Mouse (Mus musculus) neural tube, embryonic 14.5 days (tissue): Measurements from ENCODE around the gene Tlr7. TPM values are rescaled to one million over a fixed set of nuclear protein-coding genes. Genes with fewer than 3 reads are reported as not detected.
"Not testable (repeated sequence)": the region's sequence is repeated elsewhere in the genome, so short reads cannot be mapped to it uniquely, and the experiment has no call there.

Experiments used
- ATAC-seq: fragments of 200-750 bp; cut with Nextera tagmentation; 2 replicates; pipeline ENCODE4 v1.8.0; 2017; ENCODE audit warnings: low read depth, mild to moderate bottlenecking, moderate TSS enrichment, moderate library complexity
- H3K27ac ChIP-seq: fragments of 300-500 bp; sonication (generic); 2 replicates; pipeline ENCODE4 v1.5.1; 2014; ENCODE audit warnings: low read depth, mild to moderate bottlenecking, control low read depth, low read length, moderate library complexity, mixed read lengths
- H3K27me3 ChIP-seq: fragments of 300-500 bp; sonication (generic); 2 replicates; pipeline ENCODE4 v1.6.1; 2014; ENCODE audit warnings: low read length; ENCODE audit not compliant: control insufficient read depth, insufficient read depth
- H3K36me3 ChIP-seq: fragments of 300-500 bp; sonication (generic); 2 replicates; pipeline ENCODE4 v1.6.1; 2014; ENCODE audit warnings: low read length, mixed read lengths; ENCODE audit not compliant: control insufficient read depth, insufficient read depth
- H3K4me1 ChIP-seq: fragments of 300-500 bp; sonication (generic); 2 replicates; pipeline ENCODE4 v1.6.1; 2014; ENCODE audit warnings: low read length; ENCODE audit not compliant: control insufficient read depth, insufficient read depth
- H3K4me2 ChIP-seq: fragments of 300-500 bp; sonication (generic); 2 replicates; pipeline ENCODE4 v1.6.1; 2014; ENCODE audit warnings: mild to moderate bottlenecking, low read depth, low read length, control low read depth
- H3K4me3 ChIP-seq: fragments of 300-500 bp; sonication (generic); 2 replicates; pipeline ENCODE4 v1.5.1; 2014; ENCODE audit warnings: low read depth, low read length, control low read depth, mixed read lengths
- H3K9ac ChIP-seq: fragments of 300-500 bp; sonication (generic); replicated peaks from 2 replicates; pipeline ENCODE4 v1.6.1; 2014; ENCODE audit warnings: low read depth, mild to moderate bottlenecking, control low read depth, low read length, mixed read lengths
- H3K9me3 ChIP-seq: fragments of 300-500 bp; sonication (generic); 2 replicates; pipeline ENCODE4 v1.6.1; 2016; ENCODE audit warnings: low read length; ENCODE audit not compliant: control insufficient read depth
- WGBS: fragments of 180-500 bp; shearing (Covaris S2); extraction: QIAGEN DNeasy Blood & Tissue Kit; methylation state at CpG from one replicate; pipeline ENCODE4 v1.1.7; 2014; 5-methylcytosine and 5-hydroxymethylcytosine counted together
- polyA plus RNA-seq: library from polyadenylated mRNA; unstranded; fragments of >200 nt; fragmentation: Nextera tagmentation; extraction: Ambion mirVana; gene quantifications from 2 replicates; pipeline ENCODE4 v1.2.1, GENCODE M21; 2014

The Tlr7 gene
- polyA plus RNA-seq, 1 experiment from 2014 or later, result 0.21 TPM

DNA sequence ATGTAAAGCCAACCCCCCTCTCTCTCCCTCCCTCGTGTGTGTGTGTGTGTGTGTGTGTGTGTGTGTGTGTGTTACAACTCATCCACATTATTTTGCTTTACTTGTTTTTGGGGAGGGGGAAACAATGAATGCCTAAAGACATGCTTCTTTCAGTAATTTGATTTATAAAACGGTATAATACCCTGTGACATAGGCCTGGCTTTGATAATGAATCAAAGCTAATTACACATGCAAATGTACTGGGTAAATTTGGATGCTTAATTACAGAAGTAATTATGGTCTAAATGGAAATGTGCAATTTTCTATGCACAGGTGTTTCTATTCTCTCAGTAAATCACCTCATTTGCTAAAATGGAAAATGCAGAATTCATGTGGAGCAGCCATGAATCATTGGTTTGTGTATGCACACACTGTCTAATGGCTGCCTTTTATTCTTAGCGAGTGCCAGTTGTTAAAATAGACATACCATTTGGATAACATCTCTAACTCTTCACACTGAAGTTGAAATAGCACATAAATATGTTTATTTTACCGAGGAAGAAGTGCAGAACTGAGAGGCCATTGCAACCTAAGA lies 9.0 kb downstream of the Tlr7 start:
- no peaks in the 10 kb centered on the region for H3K36me3 ChIP-seq
- H3K9ac ChIP-seq, result no peak overlapping the region
- H3K9me3 ChIP-seq, result no peaks in the 10 kb centered on the region
- no peak overlapping the region for H3K4me3 ChIP-seq
- H3K27ac ChIP-seq, result no peak overlapping the region
- ATAC-seq, result no peak; the same call in 1 of the 2 replicates
- no peaks in the 10 kb centered on the region for H3K4me1 ChIP-seq
- 35% methylated on average over 4 of the region's 4 CpGs for WGBS
- no peak overlapping the region for H3K4me2 ChIP-seq
- no peaks in the 10 kb centered on the region for H3K27me3 ChIP-seq

DNA sequence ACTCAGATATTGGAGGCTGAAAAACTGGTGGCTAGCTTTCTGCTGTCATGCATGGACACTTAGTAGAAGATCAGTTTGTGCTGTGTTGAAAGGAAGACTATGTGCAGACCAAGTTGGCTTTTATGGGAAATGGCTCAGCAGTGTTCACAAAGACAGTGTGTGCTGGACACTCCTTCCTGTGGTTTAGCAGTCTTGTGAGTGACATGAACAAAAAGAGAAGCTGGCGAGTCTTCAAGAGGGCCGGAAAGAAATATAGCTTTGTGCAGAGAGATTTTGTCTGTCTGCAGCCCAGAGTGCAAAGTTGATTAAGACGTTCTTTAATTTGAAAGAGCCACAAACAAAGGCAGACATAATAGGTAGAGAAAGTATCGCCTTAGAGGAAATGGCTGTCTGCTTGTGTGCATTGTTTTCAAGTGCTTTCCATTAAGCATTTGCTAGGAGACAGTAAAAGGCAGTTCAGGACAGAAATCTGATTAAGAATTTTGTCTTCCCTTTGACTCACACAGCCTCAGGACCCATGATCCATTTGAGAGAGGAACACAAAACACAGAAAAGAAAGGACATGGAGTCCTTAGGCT lies 11.4 kb downstream of the Tlr7 start:
- Histone ChIP-seq H3K36me3 (no peaks in the 10 kb centered on the region), H3K27me3 (no peaks in the 10 kb centered on the region), H3K4me1 (no peaks in the 10 kb centered on the region), H3K4me2 (no peak overlapping the region), H3K4me3 (no peak overlapping the region), H3K9ac (no peak overlapping the region), H3K9me3 (no peaks in the 10 kb centered on the region), H3K27ac (no peak overlapping the region)
- peak; percentile 44; the same call in 1 of the 2 replicates for ATAC-seq
- WGBS, result 32% methylated on average over 4 of the region's 4 CpGs

DNA sequence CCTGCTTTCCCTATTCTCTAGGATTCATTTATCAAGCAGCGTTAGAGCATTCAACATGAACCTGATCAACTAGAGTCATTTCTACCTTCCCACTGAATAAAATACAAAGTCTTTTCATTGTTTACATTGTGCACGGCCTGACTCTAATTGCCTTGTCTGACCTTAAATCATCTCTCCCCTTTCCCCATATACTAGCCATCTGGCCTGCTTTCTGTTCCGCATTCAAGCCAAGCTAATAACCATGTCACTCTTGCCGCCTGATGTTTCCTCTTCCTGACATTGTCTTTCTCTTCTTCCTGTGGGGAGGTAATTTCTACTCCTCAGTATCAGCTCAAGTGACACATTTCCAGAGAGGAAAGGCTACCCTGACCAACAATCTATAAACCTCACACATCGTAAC lies 14.6 kb downstream of the Tlr7 start:
- ATAC-seq, result peak; percentile 44; the same call in 1 of the 2 replicates
- 37% methylated on average over 5 of the region's 5 CpGs for WGBS

DNA sequence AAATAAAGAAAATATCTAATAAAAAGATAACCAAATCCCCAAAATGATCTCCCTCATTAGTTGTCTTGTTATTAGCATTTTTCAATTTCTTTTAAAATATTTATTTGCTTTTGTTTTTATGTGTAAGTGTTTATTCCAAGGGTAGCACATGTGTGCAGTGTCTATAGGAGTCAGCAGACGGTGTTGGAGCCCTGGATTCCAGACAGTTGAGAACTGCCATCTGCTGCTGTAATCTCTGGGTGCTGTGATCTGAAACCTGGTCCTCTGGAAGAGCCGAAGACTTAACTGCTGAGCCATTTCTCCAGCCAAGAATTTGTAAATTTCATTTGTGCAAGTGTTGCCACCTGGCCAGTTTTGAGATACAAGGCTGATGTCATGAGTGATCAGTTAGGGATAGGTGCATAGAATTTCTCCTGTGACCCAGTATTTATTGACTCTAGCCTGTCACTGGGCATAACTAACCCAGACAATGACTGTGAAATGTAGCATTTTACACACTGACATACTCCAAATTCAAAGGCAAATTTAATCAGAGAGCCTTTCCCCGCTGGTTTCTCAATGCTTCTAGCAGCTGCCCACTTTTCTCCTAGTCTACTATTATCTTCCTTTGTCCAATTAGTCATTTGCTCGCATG lies 15.1 kb downstream of the Tlr7 start:
- WGBS, result 39% methylated on average over 4 of the region's 4 CpGs
- H3K27ac ChIP-seq, result no peak overlapping the region
- ATAC-seq, result no peak
- no peaks in the 10 kb centered on the region for H3K36me3 ChIP-seq
- H3K27me3 ChIP-seq, result no peaks in the 10 kb centered on the region
- no peaks in the 10 kb centered on the region for H3K9me3 ChIP-seq
- no peak overlapping the region for H3K9ac ChIP-seq
- no peaks in the 10 kb centered on the region for H3K4me1 ChIP-seq
- H3K4me2 ChIP-seq, result no peak overlapping the region
- H3K4me3 ChIP-seq, result no peak overlapping the region

More for the DNA sequence above, 14.6 kb downstream of the Tlr7 start:
- H3K27ac ChIP-seq, result no peak overlapping the region
- H3K36me3 ChIP-seq, result no peaks in the 10 kb centered on the region
- no peak overlapping the region for H3K9ac ChIP-seq
- no peaks in the 10 kb centered on the region for H3K27me3 ChIP-seq
- H3K4me1 ChIP-seq, result no peaks in the 10 kb centered on the region
- no peak overlapping the region for H3K4me2 ChIP-seq
- no peaks in the 10 kb centered on the region for H3K9me3 ChIP-seq
- H3K4me3 ChIP-seq, result no peak overlapping the region

DNA sequence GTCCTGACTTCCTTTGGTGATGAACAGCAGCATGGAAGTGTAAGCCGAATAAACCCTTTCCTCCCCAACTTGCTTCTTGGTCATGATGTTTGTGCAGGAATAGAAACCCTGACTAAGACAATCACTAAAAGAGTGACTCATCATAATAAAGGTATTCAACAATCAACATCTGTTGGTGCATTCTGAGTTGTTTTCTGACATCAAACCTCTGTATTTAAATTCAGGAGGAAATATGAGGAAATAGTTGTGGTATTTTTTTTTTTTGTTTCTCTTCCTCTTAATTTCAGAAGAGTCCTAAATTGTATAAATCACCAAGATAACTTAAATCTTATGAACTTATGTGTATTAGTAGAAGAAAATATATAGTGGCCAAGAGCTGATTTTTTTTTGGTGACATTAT lies 28.3 kb downstream of the Tlr7 start:
- not testable (repeated sequence) for H3K4me3 ChIP-seq, H3K27ac ChIP-seq, H3K4me1 ChIP-seq, H3K9ac ChIP-seq, H3K36me3 ChIP-seq, H3K9me3 ChIP-seq, ATAC-seq, H3K4me2 ChIP-seq, H3K27me3 ChIP-seq
- 100% methylated on average over 1 of the region's 1 CpGs for WGBS

DNA sequence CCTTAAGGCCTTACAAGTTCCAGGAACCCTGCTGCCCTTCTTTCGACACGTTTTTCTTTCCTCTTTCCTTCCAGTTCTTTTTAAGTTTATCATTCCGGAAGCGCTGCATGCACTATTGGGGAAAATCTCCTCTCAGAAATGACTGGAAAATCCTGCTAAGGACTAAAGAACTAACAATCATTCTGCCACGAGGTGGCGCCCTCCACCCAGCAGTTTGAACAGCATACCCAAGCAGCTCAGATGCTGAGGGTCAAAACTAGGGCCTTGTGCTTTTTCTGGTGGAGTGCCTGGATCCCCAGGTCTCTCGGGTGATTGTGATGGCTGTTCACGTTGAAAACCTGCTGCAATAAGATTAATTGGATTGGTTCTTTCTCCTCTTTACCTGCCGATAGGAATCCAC lies 53.4 kb downstream of the Tlr7 start:
- ATAC-seq, result peak; percentile 66; the same call in 1 of the 2 replicates
- Histone ChIP-seq H3K36me3 (no peaks in the 10 kb centered on the region), H3K4me1 (no peaks in the 10 kb centered on the region), H3K4me2 (no peak overlapping the region), H3K9me3 (no peaks in the 10 kb centered on the region), H3K27me3 (no peaks in the 10 kb centered on the region), H3K9ac (no peak overlapping the region), H3K27ac (no peak overlapping the region), H3K4me3 (no peak overlapping the region)
- WGBS, result 24% methylated on average over 9 of the region's 9 CpGs

DNA sequence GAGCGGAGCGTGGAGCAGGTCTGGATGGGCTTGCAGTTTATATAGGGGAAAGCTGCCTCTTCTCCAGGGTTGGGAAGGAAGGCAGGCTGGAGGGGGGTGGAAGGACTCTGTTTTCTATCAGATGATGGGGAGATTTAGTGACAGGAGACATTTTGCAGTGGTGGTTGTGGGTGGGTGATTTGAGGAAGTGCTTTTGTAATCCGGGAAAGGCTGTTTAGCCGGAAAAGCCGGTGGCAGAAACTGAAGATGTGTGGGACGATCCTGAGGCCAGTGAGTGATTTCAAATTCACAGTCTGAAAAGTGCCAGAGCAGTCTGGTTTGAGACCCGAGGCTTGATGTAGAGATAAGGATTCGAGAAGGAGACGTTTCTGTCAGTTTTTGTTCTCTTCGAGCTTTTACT lies 53.8 kb downstream of the Tlr7 start:
- Histone ChIP-seq H3K36me3 (no peaks in the 10 kb centered on the region), H3K27ac (no peak overlapping the region), H3K4me3 (no peak overlapping the region), H3K9ac (no peak overlapping the region), H3K9me3 (no peaks in the 10 kb centered on the region), H3K4me1 (no peaks in the 10 kb centered on the region), H3K4me2 (no peak overlapping the region), H3K27me3 (no peaks in the 10 kb centered on the region)
- WGBS, result 72% methylated on average over 10 of the region's 10 CpGs
- ATAC-seq, result no peak

DNA sequence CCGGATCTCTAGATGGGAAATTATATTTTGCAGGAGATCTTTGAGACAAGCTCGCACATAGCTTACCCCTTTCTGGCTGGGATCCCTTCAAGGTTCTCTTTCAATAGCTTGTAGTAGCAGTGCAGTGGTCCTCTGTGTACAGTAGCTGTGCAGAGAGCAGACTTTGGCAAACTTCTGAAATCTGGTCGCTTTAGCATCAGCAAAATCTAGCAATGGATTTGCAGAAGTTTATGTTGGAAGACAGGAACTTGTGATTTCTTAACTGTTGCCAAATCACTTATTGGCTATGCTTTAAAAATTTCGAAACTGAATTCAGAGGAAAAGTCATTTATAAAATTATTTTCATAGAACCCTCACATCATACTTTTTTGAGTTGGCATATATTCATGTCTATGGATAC lies 66.3 kb downstream of the Tlr7 start, which contains the start of gene Tlr8:
Tlr8 (minus strand) TSS at position 244 of the 400 bp plus-strand sequence.
- Histone ChIP-seq H3K4me3 (no peak within 1 kb of the TSS), H3K27ac (no peak within 1 kb of the TSS), H3K9ac (no peak within 1 kb of the TSS), H3K9me3 (no peaks in the 10 kb centered on the region), H3K4me1 (no peaks in the 10 kb centered on the region), H3K4me2 (no peak within 1 kb of the TSS), H3K27me3 (no peaks in the 10 kb centered on the region), H3K36me3 (no peaks in the 10 kb centered on the region)
- 84% methylated on average over 4 of the region's 4 CpGs for WGBS
- no peak for ATAC-seq

DNA sequence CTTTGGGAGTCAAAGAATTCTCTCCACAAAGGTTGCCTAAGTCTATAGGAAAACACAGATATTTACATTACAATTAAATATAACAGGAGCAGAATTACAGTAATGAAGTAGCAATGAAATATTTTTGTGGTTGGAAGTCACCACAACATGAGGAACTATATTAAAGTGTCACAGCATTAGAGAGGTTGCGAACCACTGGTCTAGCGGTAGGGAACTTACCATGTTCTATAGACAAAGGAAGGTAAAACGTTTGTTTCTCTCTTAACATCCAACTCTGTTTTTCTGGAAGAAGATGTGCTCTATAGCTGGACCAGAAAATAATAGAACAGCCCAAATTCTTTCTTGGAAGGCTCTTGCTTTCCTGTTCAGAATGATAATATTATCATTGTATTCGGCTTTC lies 66.8 kb downstream of the Tlr7 start:
- no peak for ATAC-seq
- Histone ChIP-seq H3K27me3 (no peaks in the 10 kb centered on the region), H3K9ac (no peak overlapping the region), H3K9me3 (no peaks in the 10 kb centered on the region), H3K4me1 (no peaks in the 10 kb centered on the region), H3K4me3 (no peak overlapping the region), H3K27ac (no peak overlapping the region), H3K36me3 (no peaks in the 10 kb centered on the region), H3K4me2 (no peak overlapping the region)
- 76% methylated on average over 4 of the region's 4 CpGs for WGBS
